Mouse (Mus musculus): ENCODE measurements at regions not wholly inside any gene's neighbourhood (a gene's known extent, or its start where the extent isn't known, plus 50 kb on each side); places are given as distances from the start of the nearest gene placed in this dataset.
"Not testable (repeated sequence)": the region's sequence is repeated elsewhere in the genome, so short reads cannot be mapped to it uniquely, and the experiment has no call there.

DNA sequence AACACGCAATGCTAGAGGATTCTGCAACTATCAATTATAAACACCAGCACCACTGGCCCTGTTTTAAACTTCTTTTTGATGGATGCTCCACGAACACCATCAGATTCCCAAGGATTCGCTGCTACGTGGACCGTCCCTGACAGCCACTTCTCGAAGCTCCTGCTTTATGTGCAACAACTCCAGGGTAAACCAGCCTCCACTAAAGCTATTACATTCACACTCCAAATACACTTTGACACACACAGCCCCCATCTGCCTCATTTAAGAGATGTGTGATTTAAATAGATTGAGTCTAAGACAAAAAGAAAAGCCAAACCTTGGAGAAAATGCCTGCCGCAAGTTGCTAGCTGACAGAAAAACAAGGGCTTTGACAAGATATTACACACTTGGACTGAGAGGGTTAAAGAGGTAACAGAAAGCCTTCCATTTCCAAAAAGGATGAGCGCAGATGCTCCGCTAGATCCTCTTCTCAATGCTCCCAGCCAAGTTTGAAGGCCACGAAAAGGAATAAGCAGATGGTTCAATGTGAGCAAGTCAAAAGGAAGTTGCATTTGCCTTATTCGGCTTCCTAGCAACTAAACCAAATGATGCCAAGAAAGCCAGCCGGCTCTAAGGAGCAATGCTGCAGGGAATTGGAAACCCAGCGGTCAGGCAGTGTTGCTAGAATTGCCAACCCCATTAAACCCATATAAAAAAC is 54.0 kb upstream of the Cnep1r1 start:
- no peak for DNase-seq (ENCODE audit: extremely low spot score, low spot score)

DNA sequence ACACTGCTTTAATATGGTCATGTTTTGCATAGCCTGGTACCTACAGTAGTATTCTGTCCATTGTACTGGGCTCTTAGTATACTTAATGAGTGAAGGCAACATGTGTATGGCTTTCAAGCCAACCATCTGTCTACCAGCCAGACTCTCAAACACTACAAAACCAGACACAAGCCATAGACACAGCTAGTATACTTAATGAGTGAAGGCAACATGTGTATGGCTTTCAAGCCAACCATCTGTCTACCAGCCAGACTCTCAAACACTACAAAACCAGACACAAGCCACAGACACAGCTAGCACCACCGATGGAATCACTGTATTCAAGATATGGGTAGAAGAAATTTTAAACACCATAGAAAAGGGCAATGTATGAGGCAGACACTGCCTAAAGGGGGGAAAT is 59.5 kb upstream of the Cnep1r1 start:
- not testable (repeated sequence) for DNase-seq (ENCODE audit: extremely low spot score, low spot score)

DNA sequence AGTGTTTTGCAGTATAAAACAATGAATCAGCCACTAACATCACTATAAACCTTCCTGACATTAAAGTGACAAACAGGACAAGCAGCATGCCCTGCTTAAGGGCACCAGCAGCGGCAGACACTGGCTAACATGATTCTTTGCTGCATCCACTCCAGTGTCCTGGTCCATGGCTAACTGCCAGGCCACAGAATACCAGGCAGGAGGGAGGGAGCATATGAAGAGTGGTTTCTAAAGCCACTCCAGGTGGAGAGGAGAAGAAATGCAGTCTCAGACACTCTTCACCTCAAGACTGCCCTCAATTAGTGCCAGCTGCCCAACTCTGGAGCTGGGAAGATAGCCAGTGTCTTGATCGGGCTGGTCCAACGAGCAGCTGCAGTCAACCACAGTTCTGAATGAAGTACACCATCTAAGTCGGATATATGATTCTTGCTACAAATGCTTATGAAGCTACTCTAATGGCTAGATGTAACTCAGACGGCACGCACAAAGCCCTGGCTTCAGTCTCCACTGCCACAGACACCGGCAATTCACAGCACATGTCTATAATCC is 60.8 kb upstream of the Cnep1r1 start:
- no peak for DNase-seq (ENCODE audit: extremely low spot score, low spot score)

DNA sequence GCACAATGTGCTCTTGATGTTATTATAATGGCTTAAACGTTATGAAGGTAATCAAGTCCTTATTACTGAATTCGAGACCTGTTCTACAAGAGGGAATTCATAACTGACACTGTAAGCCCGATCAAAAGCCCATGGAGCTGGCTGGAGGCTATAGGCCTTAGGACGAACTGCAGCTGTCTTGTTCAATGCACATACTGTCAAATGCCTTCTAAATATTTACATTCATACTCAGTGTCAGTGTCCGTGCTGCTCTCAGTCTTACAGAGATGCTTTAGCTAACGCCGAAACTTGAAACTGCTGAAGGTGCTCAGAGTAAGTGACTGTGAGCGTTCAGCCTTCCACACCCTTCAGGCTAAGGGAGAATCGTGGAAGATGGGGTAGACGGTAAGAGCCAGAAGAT is 67.9 kb upstream of the Cnep1r1 start:
- DNase-seq (ENCODE audit: extremely low spot score, low spot score): no peak

DNA sequence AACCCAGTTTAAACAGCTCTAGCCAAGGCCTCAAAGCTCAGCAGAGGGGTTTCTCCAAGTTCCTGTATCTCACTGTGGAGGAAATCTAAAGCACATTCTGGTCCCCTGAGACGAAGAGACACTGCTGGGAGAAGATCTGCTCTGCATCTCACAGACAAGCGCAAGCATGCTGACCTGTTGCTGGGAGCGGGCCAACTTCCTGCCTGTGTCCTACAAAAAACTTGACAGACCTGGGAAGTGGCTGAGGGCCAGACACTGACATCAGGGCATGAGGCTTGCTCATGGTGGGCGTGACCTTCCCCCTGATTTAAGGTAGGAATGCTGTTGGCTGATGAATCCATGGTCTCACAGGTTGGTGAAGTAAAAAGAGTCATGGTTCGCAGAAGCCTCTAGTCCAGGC is 69.5 kb upstream of the Cnep1r1 start:
- no peak for DNase-seq (ENCODE audit: extremely low spot score, low spot score)

DNA sequence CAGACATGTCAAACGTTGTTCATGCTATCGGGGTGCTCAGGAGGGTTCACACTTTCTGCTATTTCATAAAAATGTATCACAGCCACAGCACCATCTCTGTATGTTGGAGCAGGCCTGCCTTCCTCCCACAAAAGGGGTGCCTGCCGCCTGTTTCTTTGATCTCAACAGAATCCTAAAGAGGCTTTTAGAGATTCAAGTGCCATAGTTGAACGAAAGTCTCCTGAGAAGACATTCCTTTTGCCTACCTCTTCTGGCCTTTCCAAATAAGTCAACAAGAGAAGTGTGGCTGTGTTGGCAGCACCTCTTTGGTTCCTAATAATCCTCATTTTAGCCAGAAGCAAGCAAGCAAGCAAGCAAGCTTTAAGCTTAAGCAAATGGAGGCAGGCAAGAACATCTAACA is 72.6 kb upstream of the Cnep1r1 start:
- DNase-seq (ENCODE audit: extremely low spot score, low spot score): no peak

DNA sequence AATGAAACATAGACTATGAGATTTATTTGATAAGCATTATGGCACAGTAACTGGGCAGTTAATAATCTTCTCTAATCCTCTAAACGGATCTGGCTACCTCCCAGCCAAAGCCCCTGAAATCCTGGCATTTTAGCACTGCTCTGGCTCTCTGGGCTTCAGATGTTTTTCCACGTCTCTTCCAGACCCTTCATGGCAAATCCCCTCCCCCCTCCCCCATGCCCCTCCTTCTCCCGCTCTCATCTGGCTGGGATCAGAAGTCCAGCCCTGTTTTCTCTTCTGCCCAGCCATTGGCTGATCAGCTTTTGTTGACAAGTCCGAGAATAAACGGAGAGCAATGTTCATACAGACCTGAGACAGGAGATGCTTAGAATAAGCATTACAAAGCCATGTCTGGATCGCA is 79.3 kb upstream of the Cnep1r1 start:
- no peak for DNase-seq (ENCODE audit: extremely low spot score, low spot score)

DNA sequence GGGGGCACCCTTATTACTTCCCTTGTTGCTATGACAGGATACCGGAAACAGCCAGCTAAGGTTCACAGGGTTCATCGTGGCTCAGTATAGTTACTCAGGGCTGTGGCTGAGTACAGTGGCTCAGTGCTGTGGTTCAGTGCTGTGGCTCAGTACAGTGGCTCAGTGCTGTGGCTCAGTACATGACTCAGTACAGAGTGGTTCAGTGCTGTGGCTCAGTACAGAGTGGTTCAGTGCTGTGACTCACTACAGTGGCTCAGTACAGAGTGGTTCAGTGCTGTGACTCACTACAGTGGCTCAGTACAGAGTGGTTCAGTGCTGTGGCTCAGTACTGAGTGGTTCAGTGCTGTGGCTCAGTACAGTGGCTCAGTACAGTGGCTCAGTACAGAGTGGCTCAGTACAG is 78.6 kb upstream of the Zfp423 start:
- DNase-seq (ENCODE audit: extremely low spot score, low spot score): no peak

DNA sequence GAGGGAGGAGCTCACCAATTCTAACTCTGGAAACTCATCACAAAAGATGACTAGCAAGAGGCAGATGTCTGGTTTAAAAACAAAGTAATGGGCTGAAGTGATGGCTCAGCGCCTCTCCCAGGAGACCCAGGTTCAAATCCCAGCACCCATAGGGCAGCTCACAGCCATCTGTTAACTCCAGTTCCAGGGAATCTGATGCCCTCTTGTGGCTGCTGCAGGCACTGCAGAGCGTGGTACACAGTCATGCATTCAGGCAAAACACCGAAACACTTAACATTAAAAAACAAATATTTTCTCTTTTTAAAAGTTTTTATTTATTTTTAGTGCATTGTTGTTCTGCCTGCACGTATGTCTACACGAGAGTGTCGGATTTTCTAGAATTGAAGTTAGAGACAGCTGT is 73.7 kb upstream of the Zfp423 start:
- no peak for DNase-seq (ENCODE audit: extremely low spot score, low spot score)

DNA sequence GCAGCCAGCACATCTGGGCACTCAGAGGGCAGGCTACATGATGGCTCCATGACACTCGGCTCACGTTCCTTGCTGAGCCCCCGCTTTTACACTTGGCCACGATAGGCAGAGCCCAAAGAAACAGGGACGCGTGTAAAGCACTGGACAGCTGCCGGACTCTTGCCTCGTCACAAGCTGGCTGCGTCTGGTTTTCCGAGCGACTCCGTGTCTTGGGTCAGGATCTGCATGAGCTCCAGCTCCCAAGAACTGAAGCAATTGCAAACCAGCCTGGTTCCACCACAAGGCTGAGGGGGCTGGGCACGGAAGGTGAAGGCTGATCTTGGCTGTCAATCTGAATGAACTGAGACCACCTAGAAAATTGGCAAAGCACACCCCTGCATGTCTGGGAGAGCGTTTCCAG is 65.1 kb upstream of the Zfp423 start:
- DNase-seq (ENCODE audit: extremely low spot score, low spot score): no peak

DNA sequence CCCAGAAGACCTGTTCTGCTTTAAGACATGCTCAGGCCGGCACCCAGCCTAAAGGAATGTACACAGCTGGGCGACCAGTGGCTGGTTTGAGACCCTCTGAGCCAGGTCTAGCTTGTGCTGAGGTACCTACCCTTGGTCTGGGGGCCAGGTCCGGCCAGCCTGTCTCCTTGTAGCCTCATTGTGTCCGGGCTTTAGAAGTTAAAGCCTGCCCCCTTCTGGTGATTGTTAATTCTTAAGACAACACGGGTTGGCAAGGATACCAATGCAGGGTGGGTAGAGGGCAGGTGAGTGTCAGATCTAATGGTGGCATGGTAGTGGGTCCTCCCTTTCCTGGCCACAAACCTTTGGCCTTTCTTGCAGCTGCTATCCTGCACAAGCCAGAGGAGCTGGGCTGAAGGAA is 64.0 kb upstream of the Zfp423 start:
- peak; percentile 49 for DNase-seq (ENCODE audit: extremely low spot score, low spot score)

DNA sequence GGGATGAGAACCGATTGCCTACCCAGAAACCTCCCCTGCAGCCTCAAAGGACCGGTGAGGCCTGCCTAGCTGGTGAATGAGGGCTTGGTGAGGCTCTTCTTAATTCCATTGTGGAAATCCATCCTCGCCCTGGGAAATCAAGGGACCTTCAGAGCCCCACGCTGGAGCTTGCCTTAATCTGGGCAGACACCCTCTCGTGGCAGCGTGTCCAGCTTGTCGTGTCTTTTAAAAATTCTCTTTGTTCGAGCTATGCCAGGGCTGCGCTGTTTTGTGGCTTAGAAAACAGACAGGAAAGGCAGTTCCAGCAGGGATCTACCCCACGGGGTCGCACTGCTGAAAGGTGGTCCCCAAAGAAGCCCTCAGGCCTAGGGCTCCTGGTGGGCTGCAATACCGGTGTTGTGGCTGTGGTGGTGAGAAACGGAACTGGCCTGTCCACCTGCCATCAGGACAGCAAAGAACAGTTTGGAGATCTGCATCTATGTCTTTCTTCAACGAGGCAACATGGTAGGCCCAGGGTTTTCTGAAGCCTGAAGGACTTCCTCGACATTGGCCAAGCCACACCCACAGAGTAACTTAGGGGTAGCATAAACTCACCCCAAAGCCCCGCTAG is 63.5 kb upstream of the Zfp423 start:
- DNase-seq (ENCODE audit: extremely low spot score, low spot score): no peak

DNA sequence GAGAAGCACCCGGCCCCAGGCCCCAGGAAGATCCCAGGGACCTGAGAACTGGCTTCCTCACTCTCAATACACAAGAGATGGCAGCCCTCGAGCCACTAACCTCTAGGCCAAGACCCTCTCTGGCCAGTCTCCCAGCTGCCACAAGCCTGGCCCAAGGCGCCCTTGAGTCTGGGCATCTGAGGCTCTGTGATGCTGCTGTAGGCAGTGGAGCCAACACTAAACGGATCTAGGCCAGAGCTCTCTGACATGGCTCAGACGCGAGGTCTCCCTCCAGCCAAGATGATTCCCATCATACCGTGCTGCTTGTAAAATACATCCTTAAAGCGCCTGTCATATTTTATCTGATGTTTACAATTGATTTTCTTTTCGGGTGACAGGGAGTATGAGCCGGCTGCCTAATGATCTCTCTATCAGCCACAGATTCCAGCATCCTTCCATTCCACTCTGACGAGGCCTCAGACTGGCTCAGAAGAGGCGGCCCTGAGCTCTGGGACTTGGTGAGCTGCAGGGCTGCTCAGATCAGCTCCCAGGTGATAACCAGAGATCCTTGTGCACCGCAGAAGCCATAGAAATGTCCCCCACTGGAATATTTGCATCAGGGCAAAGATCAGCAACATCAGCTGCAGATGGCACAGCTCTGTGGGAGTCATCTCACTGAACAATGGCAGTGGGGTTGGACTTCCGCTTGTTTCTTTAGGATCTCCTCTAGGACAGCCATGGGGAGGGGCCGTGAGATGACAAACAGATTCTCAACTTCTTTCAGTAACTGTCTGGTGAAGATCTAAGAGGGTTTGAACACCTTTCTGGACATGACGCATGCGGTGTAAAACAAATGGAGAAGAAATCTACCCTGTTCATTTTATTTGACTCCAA is 60.1 kb upstream of the Zfp423 start:
- no peak for DNase-seq (ENCODE audit: extremely low spot score, low spot score)

DNA sequence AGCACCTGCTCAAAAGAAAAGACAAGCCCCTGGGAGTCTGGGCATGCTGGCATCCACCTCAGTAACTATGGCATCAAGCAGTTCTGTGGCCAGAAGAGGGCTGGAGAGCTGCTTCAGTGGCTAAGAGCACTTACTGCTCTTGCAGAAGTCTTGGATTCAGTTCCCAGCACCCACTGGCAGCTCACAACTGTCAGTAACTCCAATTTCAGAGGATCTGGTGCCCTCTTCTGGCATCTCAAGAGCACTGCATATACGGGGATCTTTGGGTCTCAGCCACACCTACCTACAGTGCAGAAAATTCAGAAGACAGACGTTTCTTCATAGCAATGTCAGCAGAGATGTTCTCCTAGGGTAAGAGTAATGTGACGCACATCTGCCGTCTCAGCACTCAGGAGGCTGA is 59.1 kb upstream of the Zfp423 start:
- no peak for DNase-seq (ENCODE audit: extremely low spot score, low spot score)

DNA sequence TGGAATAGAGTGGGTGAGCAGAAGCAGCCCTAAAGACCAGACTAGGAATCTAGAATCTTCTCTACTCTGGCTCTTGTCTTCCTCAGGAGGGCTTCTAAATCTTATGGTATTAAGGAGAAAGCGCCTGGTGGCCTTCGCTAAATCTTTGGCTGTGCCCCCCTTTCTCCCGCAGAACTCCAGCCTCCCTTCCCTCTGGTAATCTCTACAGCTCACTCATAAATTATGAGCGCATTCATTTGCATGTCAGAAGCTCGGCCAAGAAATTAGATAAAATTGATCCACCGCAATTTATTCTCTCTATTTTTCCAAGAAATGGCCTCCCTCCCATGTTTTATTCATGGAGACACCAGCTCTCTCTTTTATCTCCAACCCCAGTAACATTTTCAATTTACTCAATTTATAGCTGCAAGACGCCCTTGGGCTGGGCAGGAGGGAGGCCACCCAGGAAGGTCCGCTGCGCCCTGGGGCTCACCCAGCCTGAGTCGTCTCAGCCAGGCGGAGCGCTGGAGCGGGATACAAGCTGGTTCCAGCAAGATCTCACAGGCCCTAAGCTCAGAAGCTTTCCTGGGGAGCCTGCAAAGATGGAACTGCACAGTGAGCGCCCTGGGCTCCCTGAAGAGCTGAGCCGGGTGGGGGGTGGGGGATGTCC is 52.9 kb upstream of the Zfp423 start:
- no peak for DNase-seq (ENCODE audit: extremely low spot score, low spot score)

DNA sequence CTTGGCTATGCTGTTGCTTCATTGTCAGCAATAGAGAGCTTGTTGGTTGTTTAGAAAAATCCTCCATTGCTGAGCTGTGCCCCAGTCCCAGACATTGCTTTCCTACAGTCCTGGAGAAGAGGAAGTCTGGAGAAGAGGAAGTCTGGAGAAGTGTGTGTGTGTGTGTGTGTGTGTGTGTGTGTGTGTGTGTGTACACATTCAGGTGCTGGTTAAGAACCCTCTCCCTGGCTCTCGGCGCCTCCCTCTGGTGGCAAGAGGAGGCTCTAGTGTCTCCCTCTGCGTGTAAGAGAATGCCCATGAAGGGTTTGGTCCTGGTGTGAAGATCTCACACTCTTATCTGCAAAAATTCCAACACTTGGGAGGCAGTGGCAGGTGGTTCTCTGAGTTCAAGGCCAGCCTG is 51.2 kb upstream of the Zfp423 start:
- peak; percentile 44 for DNase-seq (ENCODE audit: extremely low spot score, low spot score)

DNA sequence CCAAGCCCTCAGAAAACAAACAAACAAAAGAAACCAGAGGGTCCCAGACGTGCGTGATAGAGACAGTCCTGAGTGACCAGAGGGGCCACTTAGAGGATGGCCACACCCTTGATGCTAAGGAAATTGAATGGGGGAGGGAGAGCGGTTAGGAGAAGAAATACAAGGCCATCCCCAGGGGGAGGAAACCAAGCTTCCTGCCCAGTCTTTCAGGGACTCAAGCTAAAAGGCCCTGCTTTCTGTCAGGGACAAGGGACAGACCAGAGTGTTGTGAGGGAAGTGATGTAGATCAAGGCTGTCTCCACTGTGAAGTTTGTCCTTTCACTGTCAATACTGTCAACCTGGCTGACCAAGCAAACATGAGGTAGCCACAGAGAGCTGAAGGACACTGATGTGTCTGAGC is 50.5 kb upstream of the Zfp423 start:
- DNase-seq (ENCODE audit: extremely low spot score, low spot score): no peak

Measured in neural tube, embryonic 10.5 days (tissue).